Mouse (Mus musculus): Measurements from ENCODE around the gene Lrfn4.
"Not testable (repeated sequence)": the region's sequence is repeated elsewhere in the genome, so short reads cannot be mapped to it uniquely, and the experiment has no call there.

- not testable (repeated sequence) for TF ChIP-seq GATA1 (IDR thresholded peaks at IDR 0.05; ENCODE audit: borderline replicate concordance, low read length); FLI1 (IDR thresholded peaks at IDR 0.05; ENCODE audit: low read length)
These were observed 28.7 kb downstream of the Lrfn4 start for GRCm38 (mm10) chr19:4586783-4587182.
